Mouse (Mus musculus): ENCODE measurements around the gene Gm49486.

- TF ChIP-seq POLR2A (IDR thresholded peaks at IDR 0.05; ENCODE audit: low read depth, low read length) (no peak), CTCF (IDR thresholded peaks at IDR 0.05; ENCODE audit: extremely low read depth, insufficient read length, insufficient replicate concordance, low read depth, low read length) (no peak)
Observed at GRCm38 (mm10) chr15:79289441-79289840, 60.2 kb downstream of the Gm49486 start.

All from small intestine, adult 2 months (tissue).